Mouse (Mus musculus): ENCODE measurements around the gene Ablim1. TPM values are rescaled to one million over a fixed set of nuclear protein-coding genes. Genes with fewer than 3 reads are reported as not detected.

The Ablim1 gene
- polyA plus RNA-seq, 1 experiment from 2014 or later = 63.2 TPM

DNA sequence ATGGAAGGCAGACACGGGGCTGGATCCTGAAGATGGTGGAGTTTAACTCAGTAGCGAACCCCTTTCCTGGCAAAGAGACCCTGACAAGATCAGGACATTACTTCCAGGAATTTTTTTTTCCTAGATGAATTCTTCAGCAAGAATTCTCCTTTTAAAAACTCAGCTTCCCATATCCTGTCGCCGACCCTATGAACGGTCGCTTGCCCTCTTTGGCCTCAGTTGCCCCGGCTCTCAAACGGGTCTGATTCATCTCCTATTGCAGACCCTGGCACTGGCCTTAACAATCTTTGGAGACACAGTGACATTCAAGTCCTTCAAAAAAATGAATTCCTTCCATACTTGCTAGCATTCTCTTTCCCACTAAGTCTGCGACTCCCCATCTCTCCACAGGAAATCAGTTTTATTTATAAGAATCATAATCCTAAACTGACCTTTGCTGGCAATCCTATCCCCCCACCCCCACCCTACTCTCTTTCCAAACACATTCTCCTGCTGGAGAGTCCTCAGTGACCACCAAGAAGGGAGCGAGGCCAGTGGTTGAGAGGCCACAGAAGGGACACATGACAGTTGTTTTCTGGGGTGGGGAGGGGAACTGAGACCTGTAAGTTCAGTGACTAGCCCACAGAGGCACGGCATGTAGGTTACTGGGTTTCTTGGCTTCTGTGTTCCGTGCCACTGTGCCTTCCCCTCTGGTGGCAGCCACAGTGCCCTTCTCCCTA, 311.8 kb downstream of the Ablim1 start:
- H3K27ac ChIP-seq (replicated peaks) = peak overlapping the region; percentile 46
- 69% methylated on average over 12 of the region's 12 CpGs for WGBS
- peaks cover 9% of the 10 kb centered on the region for H3K27me3 ChIP-seq
- H3K9me3 ChIP-seq = no peaks in the 10 kb centered on the region
- peak overlapping the region; percentile 28 for H3K4me2 ChIP-seq
- H3K4me3 ChIP-seq = no peak overlapping the region
- no peaks in the 10 kb centered on the region for H3K36me3 ChIP-seq
- ATAC-seq (ENCODE audit: low FRiP score, low read depth) = peak; percentile 6; the same call in 1 of the 2 replicates
- no peak overlapping the region for H3K9ac ChIP-seq
- peaks cover 39% of the 10 kb centered on the region for H3K4me1 ChIP-seq (replicated peaks)

- Histone ChIP-seq H3K36me3 (no peaks in the 10 kb centered on the region), H3K27ac (replicated peaks) (no peak overlapping the region), H3K9me3 (no peaks in the 10 kb centered on the region), H3K9ac (no peak overlapping the region), H3K27me3 (no peaks in the 10 kb centered on the region; the same call in 1 of the 2 replicates), H3K4me3 (no peak overlapping the region), H3K4me2 (no peak overlapping the region), H3K4me1 (replicated peaks) (peaks cover 41% of the 10 kb centered on the region)
- 85% methylated on average over 4 of the region's 4 CpGs for WGBS
- ATAC-seq (ENCODE audit: low FRiP score, low read depth) = no peak
These were observed 312.8 kb downstream of the Ablim1 start for GRCm38 (mm10) chr19:57001926-57002325.

DNA sequence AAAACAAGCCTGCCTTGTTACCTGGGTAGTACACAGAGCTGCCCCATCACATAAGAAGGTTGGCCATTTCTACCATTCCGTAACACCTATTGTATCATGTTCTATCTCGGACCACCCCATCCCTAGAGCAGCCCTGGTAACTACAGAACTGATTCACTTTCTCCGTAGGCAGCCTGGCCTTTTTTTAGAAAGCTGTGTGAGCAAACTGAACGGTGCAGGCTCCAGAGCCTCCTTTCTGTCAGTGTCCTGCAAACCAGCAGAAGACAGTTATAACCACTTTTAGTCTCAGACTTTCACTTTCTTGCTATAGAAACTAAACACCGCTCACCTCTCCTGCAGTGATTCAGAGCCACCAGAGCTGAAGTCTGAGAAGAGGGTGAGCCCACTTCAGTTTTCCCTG, 314.1 kb downstream of the Ablim1 start:
- Histone ChIP-seq H3K27me3 (no peaks in the 10 kb centered on the region), H3K4me2 (no peak overlapping the region), H3K27ac (replicated peaks) (no peak overlapping the region), H3K36me3 (no peaks in the 10 kb centered on the region), H3K4me3 (no peak overlapping the region), H3K4me1 (replicated peaks) (peaks cover 46% of the 10 kb centered on the region), H3K9me3 (no peaks in the 10 kb centered on the region), H3K9ac (no peak overlapping the region)
- WGBS = 90% methylated on average over 5 of the region's 5 CpGs
- no peak for ATAC-seq (ENCODE audit: low FRiP score, low read depth)

DNA sequence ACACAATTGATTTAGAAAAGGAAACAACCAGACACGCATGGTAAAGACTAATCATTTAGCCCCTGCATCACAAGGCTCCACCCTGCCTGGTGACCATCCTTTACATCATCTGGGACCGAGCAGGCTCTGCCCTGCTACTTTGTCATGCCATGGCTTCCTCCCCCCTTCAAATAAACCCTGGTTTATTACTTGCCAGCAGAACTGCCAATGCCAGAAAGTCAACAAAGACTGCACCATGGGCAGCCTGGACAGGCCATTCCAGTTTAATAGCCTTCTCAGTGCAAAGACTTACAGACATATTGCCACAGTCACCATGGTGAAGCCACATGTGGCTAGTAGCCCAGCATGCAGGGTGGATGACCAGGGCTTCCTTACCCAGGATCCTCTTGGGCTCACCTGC, 314.9 kb downstream of the Ablim1 start:
- Histone ChIP-seq H3K9ac (no peak overlapping the region), H3K4me3 (no peak overlapping the region), H3K4me1 (replicated peaks) (peaks cover 48% of the 10 kb centered on the region), H3K36me3 (no peaks in the 10 kb centered on the region), H3K27ac (replicated peaks) (peak overlapping the region; percentile 21; the same call in 1 of the 2 replicates), H3K27me3 (no peaks in the 10 kb centered on the region), H3K4me2 (no peak overlapping the region), H3K9me3 (no peaks in the 10 kb centered on the region)
- WGBS = 51% methylated on average over 2 of the region's 2 CpGs
- peak; percentile 49; the same call in 1 of the 2 replicates for ATAC-seq (ENCODE audit: low FRiP score, low read depth)

DNA sequence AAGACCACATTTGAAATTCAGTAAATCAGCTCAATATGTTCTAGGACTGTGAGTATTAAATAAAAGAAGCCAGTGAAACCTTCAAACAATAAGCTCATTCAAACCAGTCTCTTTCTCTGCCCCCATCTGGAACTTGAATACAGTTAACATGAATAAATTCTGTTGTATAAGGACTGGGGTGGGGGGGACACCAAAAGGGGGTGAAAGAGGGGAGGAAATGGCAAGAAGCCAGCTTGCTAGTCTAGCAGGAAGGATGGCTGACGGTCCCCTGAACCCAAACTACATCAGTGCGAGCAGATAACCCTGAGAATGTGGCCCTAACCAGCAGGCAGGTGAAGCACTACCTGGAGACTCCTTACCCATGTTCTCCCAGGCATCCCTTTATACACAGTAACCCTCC, 315.8 kb downstream of the Ablim1 start:
- Histone ChIP-seq H3K4me3 (no peak overlapping the region), H3K36me3 (no peaks in the 10 kb centered on the region), H3K27me3 (no peaks in the 10 kb centered on the region), H3K27ac (replicated peaks) (peak overlapping the region; percentile 66), H3K4me1 (replicated peaks) (peaks cover 48% of the 10 kb centered on the region), H3K9ac (no peak overlapping the region), H3K4me2 (no peak overlapping the region), H3K9me3 (no peaks in the 10 kb centered on the region)
- 58% methylated on average over 2 of the region's 2 CpGs for WGBS
- ATAC-seq (ENCODE audit: low FRiP score, low read depth) = no peak

DNA sequence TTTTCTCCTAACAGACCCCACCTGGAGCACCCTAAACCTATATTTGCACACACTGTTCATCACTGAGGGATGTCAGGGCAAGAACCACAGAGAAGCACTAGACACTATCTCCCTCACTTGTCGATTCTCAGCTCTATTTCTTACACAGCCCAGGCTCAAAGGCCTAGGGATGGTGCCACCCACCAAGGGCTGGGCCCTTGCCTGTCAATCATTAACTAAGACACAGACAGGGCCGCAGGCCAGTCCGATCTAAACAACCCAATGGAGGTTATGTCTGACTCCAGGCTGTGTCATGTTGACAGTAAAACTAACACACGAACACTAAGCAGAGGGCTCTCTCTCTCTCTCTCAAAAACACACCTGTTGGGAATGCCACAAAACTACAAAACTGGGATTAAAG, 316.4 kb downstream of the Ablim1 start:
- Histone ChIP-seq H3K27ac (replicated peaks) (peak overlapping the region; percentile 66), H3K9me3 (no peaks in the 10 kb centered on the region), H3K4me1 (replicated peaks) (peaks cover 46% of the 10 kb centered on the region), H3K9ac (no peak overlapping the region), H3K36me3 (no peaks in the 10 kb centered on the region), H3K4me3 (no peak overlapping the region), H3K4me2 (no peak overlapping the region), H3K27me3 (no peaks in the 10 kb centered on the region)
- no peak for ATAC-seq (ENCODE audit: low FRiP score, low read depth)
- 72% methylated on average over 4 of the region's 4 CpGs for WGBS

DNA sequence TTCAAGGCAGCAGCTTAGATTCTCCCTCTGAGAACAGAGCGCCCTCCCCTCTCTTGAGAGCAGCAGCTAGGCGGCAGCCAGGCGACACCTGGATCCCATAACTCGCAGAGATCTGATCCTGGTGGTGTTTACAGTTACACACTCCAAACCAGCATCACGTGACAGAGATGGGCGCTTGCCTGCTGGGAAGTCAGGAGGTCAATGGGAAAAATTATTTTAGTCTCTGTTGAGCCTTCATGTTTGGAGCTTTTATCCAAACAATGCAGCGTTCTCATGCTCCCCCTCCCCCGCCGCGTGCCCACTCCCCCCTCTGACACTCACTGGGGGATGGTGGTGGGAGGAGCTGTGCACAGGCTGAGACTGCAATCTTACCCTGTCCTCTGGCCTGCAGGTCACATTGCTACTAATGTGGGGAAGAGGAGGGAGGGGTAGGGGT, 317.5 kb downstream of the Ablim1 start:
- ATAC-seq (ENCODE audit: low FRiP score, low read depth) = peak; percentile 55; the same call in 1 of the 2 replicates
- H3K9me3 ChIP-seq = no peaks in the 10 kb centered on the region
- 5% methylated on average over 10 of the region's 10 CpGs for WGBS
- H3K4me1 ChIP-seq (replicated peaks) = peaks cover 37% of the 10 kb centered on the region
- H3K36me3 ChIP-seq = no peaks in the 10 kb centered on the region
- H3K4me2 ChIP-seq = peak overlapping the region; percentile 35
- H3K4me3 ChIP-seq = no peak overlapping the region
- H3K27me3 ChIP-seq = no peaks in the 10 kb centered on the region
- H3K9ac ChIP-seq = no peak overlapping the region
- H3K27ac ChIP-seq (replicated peaks) = peak overlapping the region; percentile 39

- no peaks in the 10 kb centered on the region for H3K9me3 ChIP-seq
- H3K4me2 ChIP-seq = no peak overlapping the region
- H3K36me3 ChIP-seq = no peaks in the 10 kb centered on the region
- WGBS = 89% methylated on average over 4 of the region's 4 CpGs
- H3K9ac ChIP-seq = no peak overlapping the region
- no peak for ATAC-seq (ENCODE audit: low FRiP score, low read depth)
- H3K27me3 ChIP-seq = no peaks in the 10 kb centered on the region
- H3K27ac ChIP-seq (replicated peaks) = no peak overlapping the region
- H3K4me1 ChIP-seq (replicated peaks) = peaks cover 32% of the 10 kb centered on the region
- no peak overlapping the region for H3K4me3 ChIP-seq
These were observed 319.3 kb downstream of the Ablim1 start for GRCm38 (mm10) chr19:56995441-56995840.

GRCm38 (mm10) chr19:56994653-56995052, 320.1 kb downstream of the Ablim1 start:
- Histone ChIP-seq H3K4me3 (no peak overlapping the region), H3K36me3 (no peaks in the 10 kb centered on the region), H3K9me3 (no peaks in the 10 kb centered on the region), H3K9ac (no peak overlapping the region), H3K27ac (replicated peaks) (no peak overlapping the region), H3K27me3 (no peaks in the 10 kb centered on the region), H3K4me1 (replicated peaks) (peaks cover 40% of the 10 kb centered on the region), H3K4me2 (no peak overlapping the region)
- no peak for ATAC-seq (ENCODE audit: low FRiP score, low read depth)
- WGBS = 51% methylated on average over 4 of the region's 4 CpGs

DNA sequence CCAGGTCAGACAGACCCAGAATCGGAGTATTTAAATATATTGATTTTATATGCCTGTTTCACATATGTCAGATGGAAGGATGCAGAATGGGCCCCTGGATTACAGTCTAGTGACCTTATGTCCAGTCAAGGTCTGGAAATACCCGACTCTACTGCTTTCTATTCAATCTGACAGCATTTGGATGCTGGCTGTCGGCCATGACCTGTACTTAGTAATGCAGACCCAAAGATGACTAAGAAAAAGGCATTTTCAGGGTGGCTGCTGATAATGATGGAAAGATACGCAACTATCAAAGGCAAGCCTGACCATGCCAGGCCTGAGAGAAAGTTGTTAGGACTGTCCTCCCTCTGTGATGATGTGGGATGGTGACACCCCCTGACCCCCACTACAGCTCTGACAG, 321.0 kb downstream of the Ablim1 start:
- H3K27ac ChIP-seq (replicated peaks) = no peak overlapping the region
- H3K27me3 ChIP-seq = no peaks in the 10 kb centered on the region
- no peak for ATAC-seq (ENCODE audit: low FRiP score, low read depth)
- no peaks in the 10 kb centered on the region for H3K9me3 ChIP-seq
- peaks cover 43% of the 10 kb centered on the region for H3K4me1 ChIP-seq (replicated peaks)
- no peaks in the 10 kb centered on the region for H3K36me3 ChIP-seq
- no peak overlapping the region for H3K4me3 ChIP-seq
- no peak overlapping the region for H3K4me2 ChIP-seq
- WGBS = 81% methylated on average over 4 of the region's 4 CpGs
- H3K9ac ChIP-seq = no peak overlapping the region

DNA sequence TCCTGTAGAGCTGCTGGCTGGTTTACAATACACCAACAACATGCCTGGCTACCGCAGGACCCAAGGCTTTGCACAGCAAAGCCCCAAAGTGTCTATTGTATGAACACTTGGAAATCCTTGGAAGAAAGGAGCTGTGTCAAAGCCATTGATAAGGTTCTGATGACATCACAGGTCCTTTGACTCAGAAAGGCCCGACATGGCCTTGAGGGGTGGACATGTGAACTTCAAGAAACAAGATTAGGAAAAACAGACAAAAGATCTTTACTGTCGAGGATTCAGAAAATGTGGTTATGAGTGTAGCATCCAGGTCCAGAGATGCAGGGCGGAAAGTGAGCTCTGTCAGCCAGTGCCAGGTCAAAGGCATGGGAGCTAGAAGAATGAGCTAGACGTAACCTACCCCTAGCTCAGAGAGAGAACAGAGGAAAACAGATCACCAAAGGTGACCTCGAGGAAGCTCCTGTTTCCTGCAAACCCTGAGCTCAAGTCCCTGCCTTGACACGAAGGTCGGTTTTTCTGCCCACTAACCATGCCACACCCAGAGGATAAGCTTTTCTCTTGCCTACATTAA, 321.7 kb downstream of the Ablim1 start:
- H3K9ac ChIP-seq = no peak overlapping the region
- no peak overlapping the region for H3K4me2 ChIP-seq
- WGBS = 77% methylated on average over 8 of the region's 8 CpGs
- peaks cover 46% of the 10 kb centered on the region for H3K4me1 ChIP-seq (replicated peaks)
- H3K9me3 ChIP-seq = no peaks in the 10 kb centered on the region
- H3K36me3 ChIP-seq = no peaks in the 10 kb centered on the region
- no peaks in the 10 kb centered on the region for H3K27me3 ChIP-seq
- H3K4me3 ChIP-seq = no peak overlapping the region
- H3K27ac ChIP-seq (replicated peaks) = no peak overlapping the region
- ATAC-seq (ENCODE audit: low FRiP score, low read depth) = no peak

DNA sequence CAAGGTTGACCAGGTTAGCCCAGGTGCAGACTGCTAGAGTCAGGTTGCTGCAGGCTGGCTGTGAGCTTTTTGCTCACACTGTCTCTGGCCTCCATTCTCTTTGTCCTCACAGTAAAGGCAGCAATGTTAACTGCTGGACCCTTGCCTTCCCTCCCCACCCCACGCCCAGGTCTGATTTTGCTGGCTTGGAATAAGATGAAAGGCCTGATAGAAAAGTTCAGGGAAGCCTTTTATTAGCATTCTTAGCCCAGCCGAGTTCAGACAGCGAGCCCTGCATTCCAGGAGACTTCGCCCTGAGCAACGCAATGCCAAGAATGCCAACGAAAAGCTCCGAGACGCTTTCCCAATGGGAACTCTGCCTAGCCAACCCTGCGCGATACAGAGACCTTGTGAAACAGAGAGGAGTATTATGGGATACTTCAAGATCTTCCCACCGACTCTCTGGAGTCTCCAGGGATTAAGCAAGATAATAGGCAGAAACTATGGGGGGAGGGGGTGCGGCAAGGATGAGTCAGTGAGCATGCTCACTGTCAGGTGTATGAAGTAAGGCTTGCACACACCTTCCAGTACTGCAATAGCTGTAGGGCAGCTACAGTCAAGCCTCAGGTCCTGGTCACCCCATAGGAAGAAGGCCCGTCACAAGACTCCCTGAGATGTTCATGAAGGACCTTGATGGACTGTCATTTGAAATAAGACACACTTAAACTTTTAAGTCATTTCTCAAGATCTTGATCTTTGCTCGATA, 324.2 kb downstream of the Ablim1 start:
- Histone ChIP-seq H3K4me2 (peak overlapping the region; percentile 14; the same call in 1 of the 2 replicates), H3K27ac (replicated peaks) (peak overlapping the region; percentile 43)

More for the DNA sequence above, 324.2 kb downstream of the Ablim1 start:
- H3K9me3 ChIP-seq = no peaks in the 10 kb centered on the region
- no peak overlapping the region for H3K9ac ChIP-seq
- peaks cover 34% of the 10 kb centered on the region for H3K4me1 ChIP-seq (replicated peaks)
- no peaks in the 10 kb centered on the region for H3K36me3 ChIP-seq
- peak; percentile 64 for ATAC-seq (ENCODE audit: low FRiP score, low read depth)
- H3K27me3 ChIP-seq = no peaks in the 10 kb centered on the region
- WGBS = 18% methylated on average over 14 of the region's 14 CpGs
- H3K4me3 ChIP-seq = no peak overlapping the region

Data from hindbrain, embryonic 15.5 days (tissue).